ENCODE assay signal across 24 mouse cellular contexts in the genomic region with DNA sequence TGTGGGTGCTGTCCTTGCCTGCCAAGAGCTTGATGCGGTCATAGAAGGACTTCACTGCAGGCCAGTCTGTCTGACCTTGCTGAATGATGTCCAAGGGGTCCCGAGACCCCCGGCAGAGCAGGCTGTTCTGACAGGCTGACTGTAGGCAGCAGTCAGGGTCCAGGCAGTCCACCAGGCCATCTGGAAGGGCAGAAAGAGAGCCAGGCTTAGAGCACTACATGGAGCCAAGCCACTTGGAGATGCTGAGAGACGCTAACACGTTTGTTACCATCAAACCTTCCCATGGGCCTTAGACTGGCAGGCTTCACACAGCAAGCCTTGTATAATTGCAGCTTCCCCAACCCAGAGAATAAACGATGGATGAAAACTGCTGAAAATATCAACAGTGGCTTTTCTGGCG.
"Had no signal": no experiment of that assay in that cellular context is flagged by ENCODE, and none has a peak within 500 bp of the region (broad histone marks: within the 10 kb centered on the region; RNA-seq: fewer than 3 reads in every experiment).

No protein-coding gene starts in this region.

- ATAC-seq: intestine, embryonic 16.5 days; liver, embryonic 12.5 days had no signal

- H3K4me1 ChIP-seq: heart, embryonic 13.5 days; heart, embryonic 15.5 days; kidney, embryonic 15.5 days; liver, embryonic 12.5 days had no signal

- H3K4me3 ChIP-seq: heart, adult 2 months; heart, embryonic 13.5 days; heart, embryonic 15.5 days; kidney, embryonic 15.5 days; limb, embryonic 13.5 days; limb, embryonic 15.5 days; liver, embryonic 12.5 days had no signal

- H3K36me3 ChIP-seq: heart, embryonic 13.5 days; heart, embryonic 15.5 days; kidney, embryonic 15.5 days; limb, embryonic 13.5 days; limb, embryonic 15.5 days; liver, embryonic 12.5 days had no signal

- H3K27ac ChIP-seq: heart, adult 2 months; heart, embryonic 13.5 days; heart, embryonic 15.5 days; hindbrain, embryonic 14.5 days; kidney, embryonic 15.5 days; kidney, postnatal 0 days; limb, embryonic 13.5 days; limb, embryonic 15.5 days; liver, embryonic 12.5 days; liver, embryonic 14.5 days had no signal

- H3K27me3 ChIP-seq: heart, embryonic 13.5 days; limb, embryonic 15.5 days had no signal

- H3K9me3 ChIP-seq: heart, embryonic 13.5 days; heart, embryonic 15.5 days; kidney, embryonic 15.5 days; limb, embryonic 13.5 days; limb, embryonic 15.5 days; liver, embryonic 12.5 days had no signal

- DNase-seq: gastrocnemius, postnatal 14 days; gastrocnemius, postnatal 36 days; heart, adult 11 months; heart, adult 2 months; heart, postnatal 14 days; heart, postnatal 36 days; kidney, adult 11 months; kidney, adult 2 months; kidney, adult 9 months; kidney, postnatal 14 days; kidney, postnatal 36 days; layer of hippocampus, adult 9-11 months; layer of hippocampus, postnatal 36 days had no signal

- H3K9ac ChIP-seq: heart, embryonic 13.5 days; heart, embryonic 15.5 days; hindbrain, embryonic 14.5 days; kidney, embryonic 15.5 days; limb, embryonic 13.5 days; limb, embryonic 15.5 days; liver, embryonic 12.5 days; liver, embryonic 14.5 days had no signal

- H3K4me2 ChIP-seq: heart, embryonic 11.5 days; heart, embryonic 13.5 days; heart, embryonic 15.5 days; hindbrain, embryonic 14.5 days; kidney, embryonic 15.5 days; limb, embryonic 13.5 days; limb, embryonic 15.5 days; liver, embryonic 12.5 days had no signal
